Mouse (Mus musculus) liver, embryonic 14.5 days (tissue): ENCODE measurements around the gene Tuba3a.

Source experiments
- CTCF ChIP-seq: IDR thresholded peaks from 2 replicates; pipeline ENCODE4 v1.5.1; 2016; ENCODE audit warnings: antibody characterized with exemption, low read depth, control low read depth
- EP300 ChIP-seq: IDR thresholded peaks from 2 replicates; pipeline ENCODE4 v1.6.1; 2016; ENCODE audit warnings: antibody characterized with exemption, low read depth

DNA sequence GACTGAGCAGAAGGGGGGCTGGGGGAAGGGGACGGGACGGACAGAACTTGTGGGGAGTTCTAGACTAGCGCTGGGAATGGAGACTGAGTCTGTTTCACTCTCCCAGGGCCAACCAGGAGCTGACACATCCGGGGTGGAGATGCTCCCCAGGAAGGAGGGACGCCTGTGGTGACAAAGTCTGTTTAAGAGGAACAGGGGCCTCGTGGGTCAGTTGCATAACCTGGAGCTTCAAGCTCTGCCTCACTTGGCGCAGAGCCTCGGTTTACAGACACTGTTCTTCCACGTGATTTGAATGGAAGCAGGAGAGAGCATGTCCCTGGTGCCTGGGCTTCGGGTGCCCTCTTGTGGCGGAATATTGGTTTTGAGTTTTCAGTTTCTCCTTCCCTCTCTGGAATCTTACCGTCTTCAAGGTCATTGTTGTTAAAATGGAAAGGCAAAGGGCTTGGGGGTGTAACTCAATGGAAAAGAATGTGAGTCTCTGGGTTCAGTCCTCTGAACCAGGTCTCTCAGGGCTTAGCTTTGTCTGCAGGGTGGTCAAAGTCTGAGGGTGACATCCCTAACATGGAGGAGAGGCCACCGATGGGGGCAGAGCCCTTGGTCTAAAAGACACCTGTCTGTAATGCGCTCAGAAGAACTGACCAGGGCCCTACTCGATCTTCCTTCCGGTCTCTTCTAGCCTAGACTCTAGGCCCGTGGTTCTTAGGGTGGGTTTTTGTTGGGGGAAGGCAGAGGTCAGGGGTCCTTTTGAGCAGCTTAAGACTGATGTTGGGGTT is 14.2 kb downstream of the Tuba3a start:
- TF ChIP-seq CTCF (peak; percentile 88), EP300 (0 out of 2 replicates have a peak, but pooled peaks have one; percentile 20)
